In the genomic region with DNA sequence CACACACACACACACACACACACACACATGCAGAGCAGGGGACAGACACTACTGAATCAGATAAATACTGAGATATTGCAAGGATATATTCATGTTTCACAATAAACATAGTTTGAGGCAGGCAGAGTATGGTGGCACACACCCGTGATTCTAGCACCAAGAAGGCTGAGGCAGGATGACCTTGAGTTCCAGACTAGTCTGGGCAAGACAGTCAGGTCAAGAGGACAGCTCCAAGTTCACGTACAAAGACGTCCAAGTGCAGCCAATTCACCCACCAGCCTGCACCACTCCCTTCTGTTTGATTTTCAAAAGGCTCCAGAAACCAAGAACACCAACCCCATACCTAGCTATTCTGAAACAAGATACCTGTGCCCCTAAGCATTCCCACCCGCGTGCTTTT, we compare ENCODE assay signal across 11 mouse cellular contexts. TPM values are rescaled to one million over a fixed set of nuclear protein-coding genes. Genes with fewer than 3 reads are reported as not detected.
DNase-seq lines count a peak whose midpoint lies in the region; ATAC-seq and TF ChIP-seq lines count a peak whose summit lies in the region.
"Had no signal": no experiment of that assay in that cellular context is flagged by ENCODE, and none has a peak within 500 bp of the region (broad histone marks: within the 10 kb centered on the region; RNA-seq: fewer than 3 reads in every experiment).

No protein-coding gene starts in this region.

- no peak for DNase-seq in lung, adult 2 months
- no peak for DNase-seq in lung, postnatal 25 days (ENCODE audit: low spot score)
- no peak for DNase-seq in embryonic facial prominence, embryonic 14.5 days (ENCODE audit: low spot score)
- no peak for DNase-seq in lung, adult 18-20 months
- DNase-seq in urinary bladder, postnatal 36 days (ENCODE audit: low spot score in 2 of 2): no peak
- no peak for DNase-seq in adrenal gland, adult 2 months
- DNase-seq: lung, postnatal 36 days; thymus, adult 18-20 months had no signal

- H3K4me2 ChIP-seq in embryonic facial prominence, embryonic 14.5 days (ENCODE audit: low read depth, low read length): peak overlapping the region; percentile 85
- peak overlapping the region; percentile 83 for H3K4me2 ChIP-seq in intestine, embryonic 16.5 days (ENCODE audit: low read depth, low read length)
- H3K4me2 ChIP-seq in neural tube, embryonic 13.5 days: peak overlapping the region; percentile 81

- TF ChIP-seq POLR2A in lung, adult 2 months (IDR thresholded peaks at IDR 0.05; ENCODE audit: borderline replicate concordance, extremely low read depth, low read depth, low read length): no peak

- H3K27me3 ChIP-seq in embryonic facial prominence, embryonic 14.5 days (replicated peaks; ENCODE audit: control insufficient read depth, insufficient read depth, low read length): no peaks in the 10 kb centered on the region
- no peaks in the 10 kb centered on the region for H3K27me3 ChIP-seq in intestine, embryonic 16.5 days (replicated peaks; ENCODE audit: control insufficient read depth, insufficient read depth, low read length)
- H3K27me3 ChIP-seq in neural tube, embryonic 13.5 days: no peaks in the 10 kb centered on the region
- H3K27me3 ChIP-seq: heart, embryonic 12.5 days had no signal

- TF ChIP-seq CTCF in lung, adult 2 months (IDR thresholded peaks at IDR 0.05; ENCODE audit: insufficient read depth, low read length): no peak

- no peak overlapping the region for H3K27ac ChIP-seq in embryonic facial prominence, embryonic 14.5 days (replicated peaks; ENCODE audit: low read depth, low read length)
- peak overlapping the region; percentile 29; the same call in 1 of the 2 replicates for H3K27ac ChIP-seq in intestine, embryonic 16.5 days (ENCODE audit: low read length)
- H3K27ac ChIP-seq in neural tube, embryonic 13.5 days (replicated peaks): no peak overlapping the region

- no peaks in the 10 kb centered on the region for H3K9me3 ChIP-seq in embryonic facial prominence, embryonic 14.5 days (ENCODE audit: control insufficient read depth, low read length)
- no peaks in the 10 kb centered on the region for H3K9me3 ChIP-seq in intestine, embryonic 16.5 days (ENCODE audit: control insufficient read depth, low read length)
- H3K9me3 ChIP-seq in neural tube, embryonic 13.5 days: no peaks in the 10 kb centered on the region
- H3K9me3 ChIP-seq: heart, embryonic 12.5 days had no signal

- no peak for ATAC-seq in embryonic facial prominence, embryonic 14.5 days (ENCODE audit: low read depth)
- ATAC-seq in intestine, embryonic 16.5 days: no peak
- no peak for ATAC-seq in neural tube, embryonic 13.5 days (ENCODE audit: low read depth)

- H3K36me3 ChIP-seq in embryonic facial prominence, embryonic 14.5 days (ENCODE audit: control insufficient read depth, insufficient read depth, low read length): no peaks in the 10 kb centered on the region
- H3K36me3 ChIP-seq in intestine, embryonic 16.5 days (ENCODE audit: control insufficient read depth, insufficient read depth, low read length): no peaks in the 10 kb centered on the region
- H3K36me3 ChIP-seq in neural tube, embryonic 13.5 days: no peaks in the 10 kb centered on the region
- H3K36me3 ChIP-seq: heart, embryonic 12.5 days had no signal

- 64% methylated on average over 5 of the region's 5 CpGs for WGBS in lung, adult 2 months
- WGBS in embryonic facial prominence, embryonic 14.5 days: 57% methylated on average over 5 of the region's 5 CpGs
- 57% methylated on average over 5 of the region's 5 CpGs for WGBS in intestine, embryonic 16.5 days
- 76% methylated on average over 5 of the region's 5 CpGs for WGBS in neural tube, embryonic 13.5 days

- H3K4me1 ChIP-seq in lung, adult 2 months (ENCODE audit: control insufficient read depth, insufficient read depth, low read length): peaks cover 16% of the 10 kb centered on the region; the same call in 1 of the 2 replicates
- peaks cover 26% of the 10 kb centered on the region for H3K4me1 ChIP-seq in embryonic facial prominence, embryonic 14.5 days (ENCODE audit: control insufficient read depth, insufficient read depth, low read length)
- H3K4me1 ChIP-seq in intestine, embryonic 16.5 days (ENCODE audit: control insufficient read depth, insufficient read depth, low read length): peaks cover 45% of the 10 kb centered on the region
- peaks cover 85% of the 10 kb centered on the region for H3K4me1 ChIP-seq in neural tube, embryonic 13.5 days (replicated peaks)

- H3K4me3 ChIP-seq in lung, adult 2 months (replicated peaks; ENCODE audit: extremely low read depth, low read depth, low read length): peak overlapping the region; percentile 11
- no peak overlapping the region for H3K4me3 ChIP-seq in embryonic facial prominence, embryonic 14.5 days (ENCODE audit: low read depth, low read length)
- no peak overlapping the region; the same call in 1 of the 2 replicates for H3K4me3 ChIP-seq in intestine, embryonic 16.5 days (ENCODE audit: low read length)
- H3K4me3 ChIP-seq in neural tube, embryonic 13.5 days: peak overlapping the region; percentile 60

- no peak overlapping the region for H3K9ac ChIP-seq in embryonic facial prominence, embryonic 14.5 days (ENCODE audit: low read depth, low read length)
- H3K9ac ChIP-seq in intestine, embryonic 16.5 days (ENCODE audit: low read depth, low read length): peak overlapping the region; percentile 85; the same call in 1 of the 2 replicates
- H3K9ac ChIP-seq in neural tube, embryonic 13.5 days: peak overlapping the region; percentile 85

RNA-seq across cellular contexts. Expression of a gene that starts 23.0 kb away (rescaled TPM):
- polyA plus RNA-seq in lung, adult 2 months (2012; rRNA removed): 23.7 and 29.1 TPM in 2 replicates
- polyA plus RNA-seq in embryonic facial prominence, embryonic 14.5 days (2014; fragmentation: Nextera tagmentation; extraction: Ambion mirVana): 7.1 and 7.5 TPM in 2 replicates
- polyA plus RNA-seq in intestine, embryonic 16.5 days (2015; fragmentation: Nextera tagmentation; extraction: Ambion mirVana): 8.5 and 9.6 TPM in 2 replicates
- 15.9 and 16.1 TPM in 2 replicates for polyA plus RNA-seq in neural tube, embryonic 13.5 days (2015; fragmentation: Nextera tagmentation; extraction: Ambion mirVana)
- total RNA-seq in adrenal gland, adult 2 months (2021): 100 to 1,000 TPM in 1 of 2 experiments, 10 to 100 TPM in 1; 72.2 to 100 TPM
- 35.4 and 36.8 TPM in 2 replicates for polyA plus RNA-seq in adrenal gland, adult 2 months (2012; rRNA removed)

Comparison
In these comparisons a context has a peak if more than half of its experiments do, and no peak if none do; other contexts are left out.
1. H3K4me3 ChIP-seq: peak in lung, adult 2 months (single experiment) and neural tube, embryonic 13.5 days (single experiment); none in embryonic facial prominence, embryonic 14.5 days (single experiment) and intestine, embryonic 16.5 days (single experiment).
2. Peak in every context shown above with its lines, with median percentiles within 50 percentile points of each other: H3K4me2 ChIP-seq.